Mouse (Mus musculus) CH12.LX (cell line): Measurements from ENCODE around the gene Alkal2.

Experiments used
- CHD2 ChIP-seq: IDR thresholded peaks from 2 replicates; pipeline ENCODE4 v1.6.1; 2011; ENCODE audit warnings: low read length, improper control_type of control experiment
- POLR2A ChIP-seq: IDR thresholded peaks from 2 replicates; pipeline ENCODE4 v1.6.1; 2011; ENCODE audit warnings: low read depth, mild to moderate bottlenecking, improper control_type of control experiment, low read length

- TF ChIP-seq POLR2A (no peak), CHD2 (no peak)
Observed at GRCm38 (mm10) chr12:30891438-30891837, 7.3 kb downstream of the Alkal2 start.
